Mouse (Mus musculus) lung, embryonic 16.5 days (tissue): ENCODE measurements around the gene Klf5. TPM values are rescaled to one million over a fixed set of nuclear protein-coding genes. Genes with fewer than 3 reads are reported as not detected.
A peak's percentile ranks its signal among the peaks of the same experiment; 100 is the strongest.

ENCODE experiments used
- ATAC-seq: fragments of 200-750 bp; cut with Nextera tagmentation; 2 replicates; pipeline ENCODE4 v1.8.0; 2017; ENCODE audit warnings: low read depth, mild to moderate bottlenecking, moderate library complexity
- H3K27ac ChIP-seq: fragments of 300-500 bp; sonication (generic); 2 replicates; pipeline ENCODE4 v1.5.1; 2014; ENCODE audit warnings: mild to moderate bottlenecking, control low read depth, low read length
- H3K27me3 ChIP-seq: fragments of 300-500 bp; sonication (generic); 2 replicates; pipeline ENCODE4 v1.6.1; 2014; ENCODE audit warnings: low read depth, low read length, mixed read lengths; ENCODE audit not compliant: control insufficient read depth, insufficient read depth
- H3K36me3 ChIP-seq: fragments of 300-500 bp; sonication (generic); 2 replicates; pipeline ENCODE4 v1.6.1; 2014; ENCODE audit warnings: low read length; ENCODE audit not compliant: control insufficient read depth, insufficient read depth
- H3K4me1 ChIP-seq: fragments of 300-500 bp; sonication (generic); replicated peaks from 2 replicates; pipeline ENCODE4 v1.6.1; 2014; ENCODE audit warnings: low read length, mixed read lengths; ENCODE audit not compliant: control insufficient read depth, insufficient read depth
- H3K4me2 ChIP-seq: fragments of 300-500 bp; sonication (generic); 2 replicates; pipeline ENCODE4 v1.6.1; 2014; ENCODE audit warnings: low read depth, low read length, control low read depth
- H3K4me3 ChIP-seq: fragments of 300-500 bp; sonication (generic); 2 replicates; pipeline ENCODE4 v1.5.1; 2014; ENCODE audit warnings: mild to moderate bottlenecking, low read length, control low read depth
- H3K9ac ChIP-seq: fragments of 300-500 bp; sonication (generic); 2 replicates; pipeline ENCODE4 v1.6.1; 2014; ENCODE audit warnings: low read length, control low read depth
- H3K9me3 ChIP-seq: fragments of 300-500 bp; sonication (generic); 2 replicates; pipeline ENCODE4 v1.6.1; 2016; ENCODE audit warnings: low read length; ENCODE audit not compliant: control insufficient read depth
- WGBS: fragments of 180-500 bp; shearing (Covaris S2); extraction: QIAGEN DNeasy Blood & Tissue Kit; methylation state at CpG from one replicate; pipeline ENCODE4 v1.1.7; 2014; 5-methylcytosine and 5-hydroxymethylcytosine counted together
- polyA plus RNA-seq: library from polyadenylated mRNA; unstranded; fragments of >200 nt; fragmentation: Nextera tagmentation; extraction: Ambion mirVana; gene quantifications from 2 replicates; pipeline ENCODE4 v1.2.1, GENCODE M21; 2015

The Klf5 gene
- polyA plus RNA-seq, 1 experiment from 2014 or later, result 35.7 TPM

- Histone ChIP-seq H3K9me3 (no peaks in the 10 kb centered on the region), H3K9ac (no peak overlapping the region), H3K36me3 (no peaks in the 10 kb centered on the region), H3K27me3 (no peaks in the 10 kb centered on the region), H3K4me3 (no peak overlapping the region), H3K4me1 (no peaks in the 10 kb centered on the region), H3K4me2 (no peak overlapping the region), H3K27ac (no peak overlapping the region)
- no peak for ATAC-seq
- 77% methylated on average over 2 of the region's 2 CpGs for WGBS
These were observed 55.6 kb downstream of the Klf5 start for GRCm38 (mm10) chr14:99354046-99354445.

GRCm38 (mm10) chr14:99354761-99355609 lies 56.5 kb downstream of the Klf5 start:
- no peak overlapping the region for H3K4me3 ChIP-seq
- ATAC-seq, result no peak
- H3K27me3 ChIP-seq, result no peaks in the 10 kb centered on the region
- H3K9ac ChIP-seq, result no peak overlapping the region
- no peak overlapping the region for H3K4me2 ChIP-seq
- H3K9me3 ChIP-seq, result no peaks in the 10 kb centered on the region
- 84% methylated on average over 10 of the region's 10 CpGs for WGBS
- no peak overlapping the region for H3K27ac ChIP-seq
- H3K4me1 ChIP-seq, result no peaks in the 10 kb centered on the region
- H3K36me3 ChIP-seq, result no peaks in the 10 kb centered on the region

- Histone ChIP-seq H3K36me3 (no peaks in the 10 kb centered on the region), H3K27me3 (no peaks in the 10 kb centered on the region), H3K9ac (no peak overlapping the region), H3K4me3 (no peak overlapping the region), H3K9me3 (no peaks in the 10 kb centered on the region), H3K4me1 (no peaks in the 10 kb centered on the region), H3K4me2 (no peak overlapping the region), H3K27ac (no peak overlapping the region)
- no peak for ATAC-seq
- whole genome bisulfite sequencing, result 62% methylated on average over 1 of the region's 1 CpGs
These were observed 57.0 kb downstream of the Klf5 start for GRCm38 (mm10) chr14:99355610-99355870.

- no peaks in the 10 kb centered on the region for H3K4me1 ChIP-seq
- no peaks in the 10 kb centered on the region for H3K9me3 ChIP-seq
- H3K4me3 ChIP-seq, result no peak overlapping the region
- H3K36me3 ChIP-seq, result no peaks in the 10 kb centered on the region
- H3K27ac ChIP-seq, result no peak overlapping the region
- ATAC-seq, result no peak
- H3K27me3 ChIP-seq, result no peaks in the 10 kb centered on the region
- no peak overlapping the region for H3K9ac ChIP-seq
- 87% methylated on average over 5 of the region's 5 CpGs for WGBS
- no peak overlapping the region for H3K4me2 ChIP-seq
These were observed 64.5 kb downstream of the Klf5 start for GRCm38 (mm10) chr14:99362956-99363355.

GRCm38 (mm10) chr14:99364007-99364784 lies 65.7 kb downstream of the Klf5 start:
- Histone ChIP-seq H3K36me3 (no peaks in the 10 kb centered on the region), H3K4me3 (no peak overlapping the region), H3K4me2 (no peak overlapping the region), H3K4me1 (no peaks in the 10 kb centered on the region), H3K9ac (no peak overlapping the region), H3K27me3 (no peaks in the 10 kb centered on the region), H3K27ac (peak overlapping the region; percentile 6), H3K9me3 (no peaks in the 10 kb centered on the region)
- WGBS, result 43% methylated on average over 12 of the region's 12 CpGs
- ATAC-seq, result no peak

Other genes with a start within 250 kb of the Klf5 start
- gene Pibf1, start 199.3 kb upstream of the Klf5 start, polyA plus RNA-seq, result 17.5 and 19.9 TPM in 2 replicates
- gene Dis3, start 198.9 kb upstream of the Klf5 start, polyA plus RNA-seq, result 24.1 and 26.9 TPM in 2 replicates